Mouse (Mus musculus): Measurements from ENCODE around the gene Vti1a. TPM values are rescaled to one million over a fixed set of nuclear protein-coding genes. Genes with fewer than 3 reads are reported as not detected.

The Vti1a gene
- polyA plus RNA-seq, 1 experiment from 2014 or later, result 42.1 TPM

DNA sequence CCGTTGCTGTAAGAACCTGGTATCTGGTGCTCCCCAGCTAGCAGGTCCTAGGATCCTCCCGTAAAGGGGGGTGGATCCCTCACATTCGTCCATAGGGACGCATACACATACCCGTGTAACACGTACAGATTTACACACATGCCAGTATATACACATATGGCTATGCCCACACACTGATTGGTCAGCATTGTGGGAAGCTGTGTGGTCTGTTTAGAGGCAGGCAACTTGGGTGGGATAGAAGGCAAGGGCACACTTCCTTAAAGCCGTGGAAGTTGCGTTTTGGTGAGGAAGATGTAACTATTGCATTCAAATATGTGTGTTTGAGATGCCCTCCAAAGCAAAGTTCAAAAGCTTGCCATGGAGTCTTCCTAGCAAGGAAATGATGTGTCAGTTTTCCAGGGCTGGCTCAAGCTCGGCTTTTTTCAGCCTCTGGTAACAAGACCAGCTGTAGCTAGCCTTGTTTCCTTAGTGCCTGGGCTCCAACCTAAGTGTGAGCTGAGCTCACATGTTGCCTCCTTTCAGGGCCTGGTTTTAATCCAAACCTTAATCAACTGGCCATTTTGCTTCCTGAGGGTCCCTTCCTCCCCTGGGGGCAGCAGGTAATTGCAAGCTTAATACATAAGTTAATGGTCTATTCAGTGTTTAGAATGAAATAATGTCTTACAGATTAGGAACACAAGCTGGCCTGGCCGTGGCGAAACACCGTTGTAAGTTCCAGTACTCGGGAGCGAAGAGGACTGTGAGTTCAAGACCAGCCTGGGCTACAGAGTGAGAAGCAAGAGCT lies 271.7 kb downstream of the Vti1a start:
- no peaks in the 10 kb centered on the region for H3K27me3 ChIP-seq (ENCODE audit: control insufficient read depth, insufficient read depth, low read depth, low read length)
- peaks cover 7% of the 10 kb centered on the region; the same call in 1 of the 2 replicates for H3K4me1 ChIP-seq (ENCODE audit: control insufficient read depth, insufficient read depth, low read length)
- no peak overlapping the region for H3K9ac ChIP-seq (ENCODE audit: low read depth, low read length)
- no peak for ATAC-seq
- H3K4me2 ChIP-seq (ENCODE audit: low read length), result no peak overlapping the region
- H3K36me3 ChIP-seq (ENCODE audit: control insufficient read depth, insufficient read depth, low read length), result no peaks in the 10 kb centered on the region
- no peak overlapping the region for H3K27ac ChIP-seq (ENCODE audit: low read length)
- no peaks in the 10 kb centered on the region for H3K9me3 ChIP-seq (replicated peaks; ENCODE audit: control insufficient read depth, low read length, poor library complexity, severe bottlenecking)
- H3K4me3 ChIP-seq (ENCODE audit: low read depth, low read length), result no peak overlapping the region
- WGBS, result 86% methylated on average over 14 of the region's 14 CpGs

DNA sequence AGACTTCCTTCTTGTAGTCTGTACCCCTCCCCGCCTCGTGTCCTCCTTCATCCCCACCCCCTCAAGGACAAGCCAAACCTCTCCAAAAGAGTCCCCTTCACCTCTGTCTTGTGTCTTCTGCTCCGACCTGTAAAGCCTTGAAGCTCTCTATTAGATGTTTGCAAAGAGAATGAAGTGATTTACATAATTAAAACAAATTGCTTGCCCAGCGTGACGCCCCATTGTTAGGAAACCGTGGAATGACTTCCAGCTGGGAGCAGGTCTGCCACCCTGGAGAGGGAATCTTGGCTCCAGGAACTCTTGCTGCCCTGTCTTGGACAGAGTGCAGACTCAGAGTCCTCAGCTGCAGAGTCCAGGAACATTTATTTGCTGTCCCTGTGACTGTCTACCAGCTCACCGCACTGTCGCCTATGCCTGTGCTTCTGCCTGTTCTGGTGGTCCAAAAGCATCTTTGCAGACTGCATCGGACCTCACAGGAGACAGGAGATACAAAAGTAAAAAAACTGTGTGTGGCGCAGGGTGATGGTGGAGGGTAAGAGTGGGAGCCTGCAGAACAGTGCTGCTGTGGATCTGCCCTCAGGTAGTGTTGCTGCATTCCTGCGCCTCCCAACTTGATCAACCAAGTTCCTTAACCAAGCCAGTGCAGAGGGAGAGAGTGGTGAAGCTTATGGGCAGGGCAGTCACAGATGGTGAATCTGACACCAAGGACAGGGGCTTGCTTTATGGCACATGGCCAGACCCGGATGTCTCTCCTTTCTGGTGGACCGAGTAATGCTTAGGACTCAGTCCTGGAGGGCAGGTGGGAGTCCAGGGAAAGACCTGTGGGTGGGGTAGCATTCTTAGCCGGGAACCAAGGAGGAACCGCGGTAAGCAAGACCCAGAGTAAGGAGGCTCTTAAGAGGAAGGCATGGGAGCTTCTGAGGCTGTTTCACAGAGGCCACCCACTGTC lies 273.1 kb downstream of the Vti1a start:
- Histone ChIP-seq H3K27ac (ENCODE audit: low read length) (no peak overlapping the region), H3K9me3 (replicated peaks; ENCODE audit: control insufficient read depth, low read length, poor library complexity, severe bottlenecking) (no peaks in the 10 kb centered on the region), H3K4me2 (ENCODE audit: low read length) (no peak overlapping the region), H3K27me3 (ENCODE audit: control insufficient read depth, insufficient read depth, low read depth, low read length) (no peaks in the 10 kb centered on the region), H3K36me3 (ENCODE audit: control insufficient read depth, insufficient read depth, low read length) (no peaks in the 10 kb centered on the region), H3K4me3 (ENCODE audit: low read depth, low read length) (no peak overlapping the region), H3K9ac (ENCODE audit: low read depth, low read length) (no peak overlapping the region), H3K4me1 (ENCODE audit: control insufficient read depth, insufficient read depth, low read length) (peaks cover 10% of the 10 kb centered on the region; the same call in 1 of the 2 replicates)
- no peak for ATAC-seq
- WGBS, result 43% methylated on average over 16 of the region's 16 CpGs

DNA sequence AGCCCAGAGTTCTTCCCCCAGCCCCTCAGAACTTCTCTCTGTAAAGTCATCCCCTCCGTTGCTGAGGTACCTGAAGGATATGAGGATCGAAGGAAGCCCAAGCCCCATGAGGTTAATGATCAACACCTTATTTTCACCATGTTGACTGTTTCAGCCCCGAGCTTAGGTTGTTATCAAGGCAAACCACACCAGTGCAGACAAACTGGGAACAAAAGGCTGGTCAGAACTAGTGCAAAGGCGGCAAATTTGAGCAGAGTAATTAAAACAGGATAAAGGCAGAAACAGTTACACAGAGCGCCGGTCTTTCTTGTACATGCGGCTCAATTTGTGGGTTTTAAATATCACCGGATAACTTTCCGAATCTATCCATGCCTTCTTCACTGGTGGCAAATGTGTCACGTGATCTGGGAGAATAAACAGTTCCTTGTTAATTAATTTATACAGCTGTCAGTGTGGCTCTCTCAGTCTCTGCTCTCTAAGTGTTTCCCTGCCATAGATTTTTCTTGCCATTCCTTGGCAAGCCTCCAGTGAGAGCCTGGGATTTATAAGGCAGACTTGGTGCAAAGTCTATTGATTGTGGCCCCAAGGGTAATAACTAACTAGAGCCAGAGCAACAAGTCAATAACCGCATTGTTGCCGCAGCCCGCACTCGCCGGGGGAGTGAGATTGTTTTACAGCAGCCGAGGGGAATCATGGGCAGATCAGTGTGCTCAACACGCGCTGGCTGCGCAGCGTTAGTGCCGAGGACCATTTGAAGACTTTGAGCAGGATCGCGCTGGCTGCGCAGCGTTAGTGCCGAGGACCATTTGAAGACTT lies 277.0 kb downstream of the Vti1a start:
- Histone ChIP-seq H3K36me3 (ENCODE audit: control insufficient read depth, insufficient read depth, low read length) (no peaks in the 10 kb centered on the region), H3K4me3 (ENCODE audit: low read depth, low read length) (no peak overlapping the region), H3K9me3 (replicated peaks; ENCODE audit: control insufficient read depth, low read length, poor library complexity, severe bottlenecking) (no peaks in the 10 kb centered on the region), H3K4me1 (ENCODE audit: control insufficient read depth, insufficient read depth, low read length) (peaks cover 21% of the 10 kb centered on the region), H3K4me2 (ENCODE audit: low read length) (peak overlapping the region; percentile 17), H3K9ac (ENCODE audit: low read depth, low read length) (no peak overlapping the region), H3K27me3 (ENCODE audit: control insufficient read depth, insufficient read depth, low read depth, low read length) (no peaks in the 10 kb centered on the region), H3K27ac (ENCODE audit: low read length) (no peak overlapping the region)
- ATAC-seq, result 0 out of 2 replicates have a peak, but pooled peaks have one; percentile 41
- WGBS, result 51% methylated on average over 26 of the region's 26 CpGs

DNA sequence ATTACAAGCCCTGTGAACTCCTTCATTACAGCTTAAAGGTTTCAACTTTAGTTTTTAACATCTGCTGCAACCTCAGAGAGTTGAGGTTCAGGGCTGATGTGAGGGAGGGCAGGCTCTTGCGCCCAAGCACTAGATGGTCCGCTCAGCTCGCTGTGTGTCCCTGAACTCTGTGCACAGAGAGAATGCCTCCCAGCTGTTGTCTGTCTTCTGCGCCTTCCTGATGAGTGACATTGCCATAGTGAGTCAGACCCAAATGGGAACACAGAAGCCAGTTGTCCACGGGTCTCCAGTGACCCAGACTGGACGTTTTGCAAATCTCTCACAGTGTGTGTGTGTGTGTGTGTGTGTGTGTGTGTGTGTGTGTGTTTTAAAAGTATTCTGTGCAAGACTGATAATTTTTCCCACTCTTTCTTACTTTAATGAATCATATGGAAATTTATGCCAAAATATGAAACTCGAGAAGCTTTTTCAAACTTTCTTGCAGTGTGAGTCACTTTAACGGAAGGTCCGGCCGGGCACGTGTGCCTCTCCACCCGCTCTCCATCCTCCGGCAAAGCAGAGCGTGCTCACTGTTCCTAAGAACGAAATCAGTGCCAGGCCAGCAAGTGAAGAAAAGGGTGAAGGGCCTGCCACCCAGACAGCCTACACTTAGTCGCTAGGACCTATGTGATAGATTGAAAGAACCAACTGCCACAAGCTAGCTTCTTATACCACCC lies 277.8 kb downstream of the Vti1a start:
- Histone ChIP-seq H3K27me3 (ENCODE audit: control insufficient read depth, insufficient read depth, low read depth, low read length) (no peaks in the 10 kb centered on the region), H3K4me3 (ENCODE audit: low read depth, low read length) (no peak overlapping the region), H3K9ac (ENCODE audit: low read depth, low read length) (no peak overlapping the region), H3K36me3 (ENCODE audit: control insufficient read depth, insufficient read depth, low read length) (no peaks in the 10 kb centered on the region), H3K4me2 (ENCODE audit: low read length) (no peak overlapping the region), H3K4me1 (ENCODE audit: control insufficient read depth, insufficient read depth, low read length) (peaks cover 19% of the 10 kb centered on the region), H3K27ac (ENCODE audit: low read length) (no peak overlapping the region), H3K9me3 (replicated peaks; ENCODE audit: control insufficient read depth, low read length, poor library complexity, severe bottlenecking) (no peaks in the 10 kb centered on the region)
- WGBS, result 82% methylated on average over 16 of the region's 16 CpGs
- ATAC-seq, result 0 out of 2 replicates have a peak, but pooled peaks have one; percentile 19

DNA sequence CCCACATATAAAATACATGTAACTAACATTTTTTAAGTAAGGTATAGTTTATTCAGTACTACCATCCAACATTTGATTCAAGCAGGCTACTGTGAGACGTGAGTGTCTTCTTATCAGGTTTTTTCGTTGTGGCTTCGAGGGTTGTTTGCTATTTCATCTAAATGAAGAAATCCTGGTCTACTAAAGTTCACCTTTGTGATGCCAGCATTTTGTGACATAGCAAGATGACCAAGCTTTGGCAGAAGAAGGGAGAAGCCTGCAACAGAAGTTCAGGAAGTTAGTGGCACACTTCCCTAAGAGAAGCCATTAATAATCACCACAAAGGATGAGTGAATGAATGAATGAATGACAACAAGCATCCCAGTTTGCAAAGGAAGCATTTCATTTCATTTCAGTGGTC lies 278.4 kb downstream of the Vti1a start:
- 98% methylated on average over 3 of the region's 3 CpGs for WGBS
- ATAC-seq, result no peak
- H3K27ac ChIP-seq (ENCODE audit: low read length), result no peak overlapping the region

DNA sequence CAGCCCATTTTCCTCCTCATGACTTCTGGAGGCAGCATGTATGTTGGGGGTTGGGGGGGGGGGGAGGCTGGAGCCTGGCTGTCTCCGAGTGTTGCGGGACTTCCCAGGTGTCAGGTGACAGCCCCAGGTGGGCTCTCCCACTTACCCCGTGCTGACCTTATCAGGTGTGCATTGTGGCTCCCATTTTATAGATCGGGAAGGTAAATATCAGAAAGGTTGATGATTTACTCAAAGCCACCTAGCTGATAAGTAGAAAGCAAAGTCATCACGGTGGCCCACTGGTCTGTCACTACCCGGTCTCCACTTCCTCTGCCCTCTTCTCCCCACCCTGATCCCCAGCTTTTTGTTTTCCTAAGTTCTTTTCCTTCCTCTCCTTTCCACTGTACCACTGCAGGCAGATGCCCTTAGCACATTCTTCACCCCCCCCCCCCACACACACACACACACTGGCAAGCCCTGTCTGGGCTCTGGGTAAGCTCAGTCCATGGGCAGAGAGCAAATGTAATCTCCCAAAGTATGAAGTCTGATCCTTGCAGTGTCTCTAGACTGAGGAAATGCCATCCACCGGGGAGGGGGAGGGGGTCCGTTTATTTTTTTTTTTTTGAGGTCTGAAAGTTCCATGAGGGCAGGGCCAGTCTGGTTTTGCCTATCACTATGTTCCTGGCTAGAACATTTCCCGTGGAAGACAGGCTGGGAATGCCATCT lies 280.0 kb downstream of the Vti1a start:
- peaks cover 15% of the 10 kb centered on the region for H3K4me1 ChIP-seq (ENCODE audit: control insufficient read depth, insufficient read depth, low read length)
- H3K9me3 ChIP-seq (replicated peaks; ENCODE audit: control insufficient read depth, low read length, poor library complexity, severe bottlenecking), result no peaks in the 10 kb centered on the region
- H3K4me3 ChIP-seq (ENCODE audit: low read depth, low read length), result no peak overlapping the region
- no peak overlapping the region for H3K27ac ChIP-seq (ENCODE audit: low read length)
- whole genome bisulfite sequencing, result 80% methylated on average over 9 of the region's 9 CpGs
- no peak overlapping the region for H3K9ac ChIP-seq (ENCODE audit: low read depth, low read length)
- H3K36me3 ChIP-seq (ENCODE audit: control insufficient read depth, insufficient read depth, low read length), result no peaks in the 10 kb centered on the region
- ATAC-seq, result no peak
- H3K4me2 ChIP-seq (ENCODE audit: low read length), result no peak overlapping the region
- H3K27me3 ChIP-seq (ENCODE audit: control insufficient read depth, insufficient read depth, low read depth, low read length), result no peaks in the 10 kb centered on the region

More for the DNA sequence above, 278.4 kb downstream of the Vti1a start:
- H3K9ac ChIP-seq (ENCODE audit: low read depth, low read length), result no peak overlapping the region
- no peak overlapping the region for H3K4me3 ChIP-seq (ENCODE audit: low read depth, low read length)
- H3K9me3 ChIP-seq (replicated peaks; ENCODE audit: control insufficient read depth, low read length, poor library complexity, severe bottlenecking), result no peaks in the 10 kb centered on the region
- H3K4me2 ChIP-seq (ENCODE audit: low read length), result no peak overlapping the region
- H3K36me3 ChIP-seq (ENCODE audit: control insufficient read depth, insufficient read depth, low read length), result no peaks in the 10 kb centered on the region
- H3K27me3 ChIP-seq (ENCODE audit: control insufficient read depth, insufficient read depth, low read depth, low read length), result no peaks in the 10 kb centered on the region
- peaks cover 15% of the 10 kb centered on the region for H3K4me1 ChIP-seq (ENCODE audit: control insufficient read depth, insufficient read depth, low read length)

DNA sequence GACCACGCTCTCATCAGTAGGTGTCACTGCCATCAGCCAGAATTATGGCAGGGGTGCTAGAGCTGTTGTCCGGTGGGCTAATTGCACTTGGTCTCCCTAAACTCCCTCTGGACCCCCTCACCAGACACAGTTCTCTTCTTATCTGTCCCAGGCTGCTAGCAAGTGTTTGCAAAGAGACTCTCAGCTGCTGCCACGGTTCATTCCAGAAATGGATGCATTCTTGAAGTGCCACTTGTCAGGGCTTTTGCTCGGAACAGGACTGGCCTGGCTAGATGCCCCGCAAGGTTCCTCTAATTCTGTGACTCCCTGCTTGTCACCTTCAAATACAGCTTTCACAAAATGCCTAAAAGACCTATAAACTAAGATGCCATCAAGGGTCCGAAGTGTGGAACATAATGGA lies 280.7 kb downstream of the Vti1a start:
- Histone ChIP-seq H3K27me3 (ENCODE audit: control insufficient read depth, insufficient read depth, low read depth, low read length) (no peaks in the 10 kb centered on the region), H3K4me1 (ENCODE audit: control insufficient read depth, insufficient read depth, low read length) (peaks cover 15% of the 10 kb centered on the region), H3K36me3 (ENCODE audit: control insufficient read depth, insufficient read depth, low read length) (no peaks in the 10 kb centered on the region), H3K9me3 (replicated peaks; ENCODE audit: control insufficient read depth, low read length, poor library complexity, severe bottlenecking) (no peaks in the 10 kb centered on the region), H3K27ac (ENCODE audit: low read length) (no peak overlapping the region), H3K4me2 (ENCODE audit: low read length) (no peak overlapping the region), H3K4me3 (ENCODE audit: low read depth, low read length) (no peak overlapping the region), H3K9ac (ENCODE audit: low read depth, low read length) (no peak overlapping the region)
- no peak for ATAC-seq
- 70% methylated on average over 6 of the region's 6 CpGs for WGBS

DNA sequence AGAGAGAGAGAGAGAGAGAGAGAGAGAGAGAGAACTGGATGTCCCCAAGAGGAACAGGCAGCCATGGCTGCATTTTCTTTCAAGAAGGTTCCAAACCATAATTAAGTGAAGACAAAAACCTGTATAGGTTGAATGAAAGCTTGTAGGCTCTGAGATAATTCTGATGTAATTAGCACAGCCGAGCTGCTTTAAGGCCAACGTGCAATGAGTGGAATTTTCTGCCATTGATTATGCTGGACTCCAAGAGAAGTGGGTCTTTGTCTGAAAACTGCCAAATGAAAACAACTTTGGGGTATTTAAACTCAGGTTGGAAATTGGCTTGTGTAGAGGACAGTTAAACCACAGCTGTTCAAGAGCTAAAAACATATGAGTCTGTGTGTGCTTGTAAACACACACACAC lies 281.2 kb downstream of the Vti1a start:
- no peak for ATAC-seq
- no peaks in the 10 kb centered on the region for H3K36me3 ChIP-seq (ENCODE audit: control insufficient read depth, insufficient read depth, low read length)
- H3K9ac ChIP-seq (ENCODE audit: low read depth, low read length), result no peak overlapping the region
- no peaks in the 10 kb centered on the region for H3K27me3 ChIP-seq (ENCODE audit: control insufficient read depth, insufficient read depth, low read depth, low read length)
- H3K9me3 ChIP-seq (replicated peaks; ENCODE audit: control insufficient read depth, low read length, poor library complexity, severe bottlenecking), result no peaks in the 10 kb centered on the region
- H3K4me2 ChIP-seq (ENCODE audit: low read length), result no peak overlapping the region
- H3K4me1 ChIP-seq (ENCODE audit: control insufficient read depth, insufficient read depth, low read length), result peaks cover 15% of the 10 kb centered on the region
- no peak overlapping the region for H3K27ac ChIP-seq (ENCODE audit: low read length)
- no peak overlapping the region for H3K4me3 ChIP-seq (ENCODE audit: low read depth, low read length)
- 38% methylated on average over 2 of the region's 2 CpGs for WGBS

Measured in midbrain, embryonic 16.5 days (tissue).